ENCODE assay signal across 9 mouse cellular contexts in the genomic region with DNA sequence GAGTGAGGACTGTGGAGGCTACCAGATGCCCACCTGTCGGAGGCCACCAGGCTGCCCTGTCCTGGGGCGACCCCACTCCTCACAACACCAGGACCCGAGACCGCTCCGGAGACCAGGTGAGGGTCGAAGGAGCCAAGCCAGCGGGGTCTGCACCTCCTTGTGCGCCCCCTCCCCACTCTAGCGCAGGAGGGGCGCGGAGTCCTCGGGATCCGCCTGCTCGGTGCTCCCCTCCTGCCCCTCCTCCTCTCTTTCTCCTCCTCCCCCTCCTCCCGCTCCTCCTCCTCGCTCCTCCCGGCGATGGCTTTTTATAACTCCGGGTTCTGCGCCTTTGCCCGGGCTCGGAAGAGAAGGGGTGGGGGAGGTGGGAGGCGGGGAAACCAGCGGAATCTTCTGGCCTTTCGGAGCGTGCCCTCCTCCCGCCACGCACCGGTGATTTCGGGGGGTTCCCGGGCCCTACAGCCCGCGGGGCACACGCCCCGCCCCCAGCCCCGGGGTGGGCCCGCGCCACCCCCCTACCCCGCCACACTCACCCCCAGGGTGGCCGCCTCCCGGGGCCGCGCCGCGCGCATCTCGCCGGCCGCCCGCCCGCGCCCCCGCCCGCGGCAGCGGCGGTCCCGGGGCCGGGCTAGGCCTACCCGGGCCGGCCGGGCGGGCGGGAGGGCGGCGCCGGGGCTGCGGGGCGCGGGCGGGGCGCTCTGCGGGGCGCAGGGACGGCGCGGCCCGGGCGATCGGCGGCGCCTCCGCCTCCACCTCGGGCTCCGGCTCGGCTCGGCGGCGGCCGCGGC. TPM values are rescaled to one million over a fixed set of nuclear protein-coding genes. Genes with fewer than 3 reads are reported as not detected.
DNase-seq lines count a peak whose midpoint lies in the region; ATAC-seq and TF ChIP-seq lines count a peak whose summit lies in the region.
"Had no signal": no experiment of that assay in that cellular context is flagged by ENCODE, and none has a peak within 500 bp of the region (broad histone marks: within the 10 kb centered on the region; RNA-seq: fewer than 3 reads in every experiment).

No protein-coding gene starts in this region.

- H3K4me3 ChIP-seq in embryonic facial prominence, embryonic 14.5 days (ENCODE audit: low read depth, low read length) = peak overlapping the region; percentile 54
- peak overlapping the region; percentile 41 for H3K4me3 ChIP-seq in hindbrain, embryonic 14.5 days (replicated peaks; ENCODE audit: low read length)
- peak overlapping the region; percentile 57 for H3K4me3 ChIP-seq in limb, embryonic 13.5 days
- peak overlapping the region; percentile 61 for H3K4me3 ChIP-seq in neural tube, embryonic 13.5 days

- H3K27ac ChIP-seq in embryonic facial prominence, embryonic 14.5 days (replicated peaks; ENCODE audit: low read depth, low read length) = peak overlapping the region; percentile 28; the same call in 1 of the 2 replicates
- H3K27ac ChIP-seq in hindbrain, embryonic 14.5 days = no peak overlapping the region
- no peak overlapping the region for H3K27ac ChIP-seq in limb, embryonic 13.5 days
- 0 out of 2 replicates have a peak overlapping the region, but pooled peaks have one; percentile 42 for H3K27ac ChIP-seq in neural tube, embryonic 13.5 days (replicated peaks)
- H3K27ac ChIP-seq: macrophage had no signal

- peak; percentile 71 for DNase-seq in heart, adult 18-20 months
- DNase-seq in heart, postnatal 25 days (ENCODE audit: low spot score) = no peak
- DNase-seq in Patski (ENCODE audit: low read depth, low spot score) = no peak
- peak; percentile 63 for DNase-seq in embryonic facial prominence, embryonic 14.5 days (ENCODE audit: low spot score)
- DNase-seq in hindbrain, embryonic 14.5 days (ENCODE audit: low spot score) = no peak
- DNase-seq in c-Kit-positive CD71-positive TER-119-positive erythroid progenitor cells, embryonic 14.5 days (ENCODE audit: low spot score) = no peak

- no peaks in the 10 kb centered on the region for H3K9me3 ChIP-seq in embryonic facial prominence, embryonic 14.5 days (ENCODE audit: control insufficient read depth, low read length)
- no peaks in the 10 kb centered on the region for H3K9me3 ChIP-seq in hindbrain, embryonic 14.5 days (ENCODE audit: control insufficient read depth, low read length)
- H3K9me3 ChIP-seq in limb, embryonic 13.5 days = no peaks in the 10 kb centered on the region
- no peaks in the 10 kb centered on the region for H3K9me3 ChIP-seq in neural tube, embryonic 13.5 days

- CTCF ChIA-PET in Patski (lab: Charles Lee) = interaction anchor here (0.8 to 2.2 kb wide), 2 partner anchors 9 to 117 kb away, joined by 3 to 14 read pairs; no protein-coding TSS in a partner anchor

- H3K36me3 ChIP-seq in embryonic facial prominence, embryonic 14.5 days (ENCODE audit: control insufficient read depth, insufficient read depth, low read length) = no peaks in the 10 kb centered on the region
- H3K36me3 ChIP-seq in hindbrain, embryonic 14.5 days (replicated peaks; ENCODE audit: control insufficient read depth, insufficient read depth) = no peaks in the 10 kb centered on the region
- H3K36me3 ChIP-seq in limb, embryonic 13.5 days = no peaks in the 10 kb centered on the region
- H3K36me3 ChIP-seq in neural tube, embryonic 13.5 days = no peaks in the 10 kb centered on the region

- in situ Hi-C loops in Patski (cut with MboI; ENCODE audit: low pct_unique_long_range_greater_than_20kb) = no loop called here

- peak overlapping the region; percentile 56 for H3K9ac ChIP-seq in embryonic facial prominence, embryonic 14.5 days (ENCODE audit: low read depth, low read length)
- H3K9ac ChIP-seq in hindbrain, embryonic 14.5 days = peak overlapping the region; percentile 72
- H3K9ac ChIP-seq in limb, embryonic 13.5 days = peak overlapping the region; percentile 63
- H3K9ac ChIP-seq in neural tube, embryonic 13.5 days = peak overlapping the region; percentile 75

- WGBS in embryonic facial prominence, embryonic 14.5 days = under 1% methylated on average over 28 of the region's 91 CpGs
- whole genome bisulfite sequencing in hindbrain, embryonic 14.5 days = under 1% methylated on average over 50 of the region's 91 CpGs
- under 1% methylated on average over 46 of the region's 91 CpGs for whole genome bisulfite sequencing in limb, embryonic 13.5 days
- WGBS in neural tube, embryonic 13.5 days = 1% methylated on average over 31 of the region's 91 CpGs

- peak overlapping the region; percentile 80 for H3K4me2 ChIP-seq in embryonic facial prominence, embryonic 14.5 days (ENCODE audit: low read depth, low read length)
- H3K4me2 ChIP-seq in hindbrain, embryonic 14.5 days (replicated peaks) = peak overlapping the region; percentile 72
- H3K4me2 ChIP-seq in limb, embryonic 13.5 days (replicated peaks) = peak overlapping the region; percentile 88
- peak overlapping the region; percentile 67 for H3K4me2 ChIP-seq in neural tube, embryonic 13.5 days

- POLR2A ChIA-PET in Patski (lab: Charles Lee) = no interaction called here

- H3K4me1 ChIP-seq in embryonic facial prominence, embryonic 14.5 days (ENCODE audit: control insufficient read depth, insufficient read depth, low read length) = peaks cover 15% of the 10 kb centered on the region
- peaks cover 13% of the 10 kb centered on the region for H3K4me1 ChIP-seq in hindbrain, embryonic 14.5 days (replicated peaks; ENCODE audit: control insufficient read depth, insufficient read depth, low read length)
- peaks cover 20% of the 10 kb centered on the region for H3K4me1 ChIP-seq in limb, embryonic 13.5 days
- peaks cover 38% of the 10 kb centered on the region for H3K4me1 ChIP-seq in neural tube, embryonic 13.5 days (replicated peaks)

- H3K27me3 ChIP-seq in Patski = no peaks in the 10 kb centered on the region
- H3K27me3 ChIP-seq in embryonic facial prominence, embryonic 14.5 days (replicated peaks; ENCODE audit: control insufficient read depth, insufficient read depth, low read length) = peaks cover 44% of the 10 kb centered on the region
- H3K27me3 ChIP-seq in hindbrain, embryonic 14.5 days (ENCODE audit: control insufficient read depth, insufficient read depth, low read length) = peaks cover 22% of the 10 kb centered on the region
- H3K27me3 ChIP-seq in limb, embryonic 13.5 days = peaks cover 82% of the 10 kb centered on the region
- peaks cover 50% of the 10 kb centered on the region for H3K27me3 ChIP-seq in neural tube, embryonic 13.5 days

- ATAC-seq in Patski = peak; percentile 38
- ATAC-seq in embryonic facial prominence, embryonic 14.5 days (ENCODE audit: low read depth) = peak; percentile 24; the same call in 1 of the 2 replicates
- peak; percentile 49 for ATAC-seq in hindbrain, embryonic 14.5 days (ENCODE audit: low FRiP score)
- peak; percentile 31; the same call in 1 of the 2 replicates for ATAC-seq in limb, embryonic 13.5 days (ENCODE audit: low FRiP score, low read depth)
- ATAC-seq in neural tube, embryonic 13.5 days (ENCODE audit: low read depth) = peak; percentile 56; the same call in 1 of the 2 replicates

- no peak for TF ChIP-seq CTCF in Patski (IDR thresholded peaks at IDR 0.05)

- intact Hi-C loops in heart, postnatal 25 days (cut with DNase I) = loop anchor here (1.0 to 2.0 kb wide), 3 partner anchors 15 to 77 kb away; no protein-coding TSS in a partner anchor

RNA-seq across cellular contexts. Expression of a gene that starts 0.5 kb away (rescaled TPM):
- total RNA-seq in heart, adult 18-20 months (2021) = 10 to 100 TPM; 32.8 to 36.1 TPM
- total RNA-seq in heart, postnatal 25 days (2021) = 10 to 100 TPM; 40.9 to 47.9 TPM
- polyA plus RNA-seq in Patski (2021) = 1.5 TPM
- polyA plus RNA-seq in embryonic facial prominence, embryonic 14.5 days (2014; fragmentation: Nextera tagmentation; extraction: Ambion mirVana) = 1.7 and 2.1 TPM in 2 replicates
- polyA plus RNA-seq in hindbrain, embryonic 14.5 days (2014; fragmentation: Nextera tagmentation; extraction: Ambion mirVana) = 3.5 and 3.9 TPM in 2 replicates
- 0.84 and 1.0 TPM in 2 replicates for polyA plus RNA-seq in limb, embryonic 13.5 days (2015; fragmentation: Nextera tagmentation; extraction: Ambion mirVana)
- polyA plus RNA-seq in neural tube, embryonic 13.5 days (2015; fragmentation: Nextera tagmentation; extraction: Ambion mirVana) = 2.2 and 3.1 TPM in 2 replicates

RNA-seq across cellular contexts. Expression of a gene that starts 50.9 kb away (rescaled TPM):
- total RNA-seq in heart, adult 18-20 months (2021) = 10 to 100 TPM; 11.2 to 13.0 TPM
- total RNA-seq in heart, postnatal 25 days (2021) = 10 to 100 TPM; 18.8 to 24.6 TPM
- polyA plus RNA-seq in Patski (2021) = 0.13 TPM
- 37.6 and 38.3 TPM in 2 replicates for polyA plus RNA-seq in embryonic facial prominence, embryonic 14.5 days (2014; fragmentation: Nextera tagmentation; extraction: Ambion mirVana)
- 3.8 and 4.9 TPM in 2 replicates for polyA plus RNA-seq in hindbrain, embryonic 14.5 days (2014; fragmentation: Nextera tagmentation; extraction: Ambion mirVana)
- polyA plus RNA-seq in limb, embryonic 13.5 days (2015; fragmentation: Nextera tagmentation; extraction: Ambion mirVana) = 27.2 and 30.5 TPM in 2 replicates
- polyA plus RNA-seq in neural tube, embryonic 13.5 days (2015; fragmentation: Nextera tagmentation; extraction: Ambion mirVana) = 5.6 and 6.5 TPM in 2 replicates
- polyA plus RNA-seq: macrophage had no signal

Comparison
In these comparisons a context has a peak if more than half of its experiments do, and no peak if none do; other contexts are left out.
1. DNase-seq: peak in heart, adult 18-20 months (2 of 2) and embryonic facial prominence, embryonic 14.5 days (single experiment); none in heart, postnatal 25 days (single experiment), Patski (single experiment), hindbrain, embryonic 14.5 days (single experiment) and c-Kit-positive CD71-positive TER-119-positive erythroid progenitor cells, embryonic 14.5 days (single experiment).
2. H3K27ac ChIP-seq: peak in embryonic facial prominence, embryonic 14.5 days (single experiment) and neural tube, embryonic 13.5 days (single experiment); none in hindbrain, embryonic 14.5 days (single experiment) and limb, embryonic 13.5 days (single experiment).
3. Peak in every context shown above with its lines, with median percentiles within 50 percentile points of each other: ATAC-seq, H3K4me2 ChIP-seq, H3K4me3 ChIP-seq and H3K9ac ChIP-seq.